Mouse (Mus musculus) retina, postnatal 7 days (tissue): ENCODE data around the gene Rtkn.

ENCODE experiments used
- DNase-seq: peaks from one replicate; pipeline ENCODE4 v3.0.0-alpha.2; 2012; ENCODE audit warnings: low read depth, low spot score

The Rtkn gene

GRCm38 (mm10) chr6:83116373-83117164 lies 18.7 kb upstream of the Rtkn start:
- no peak for DNase-seq

GRCm38 (mm10) chr6:83117165-83117438 lies 18.2 kb upstream of the Rtkn start:
- DNase-seq = no peak

GRCm38 (mm10) chr6:83117616-83118015 lies 17.6 kb upstream of the Rtkn start:
- DNase-seq = no peak

GRCm38 (mm10) chr6:83118369-83118768 lies 16.9 kb upstream of the Rtkn start:
- no peak for DNase-seq

- DNase-seq = no peak
These were observed 16.2 kb upstream of the Rtkn start for GRCm38 (mm10) chr6:83118825-83119733.

- DNase-seq = no peak
These were observed 15.6 kb upstream of the Rtkn start for GRCm38 (mm10) chr6:83119734-83120051.

- DNase-seq = peak; percentile 97
These were observed 14.1 kb upstream of the Rtkn start, which contains the start of gene Wbp1 for GRCm38 (mm10) chr6:83120930-83121862. Wbp1 (minus strand) TSS chr6:83121559.

- DNase-seq = no peak
These were observed 13.2 kb upstream of the Rtkn start for GRCm38 (mm10) chr6:83121863-83122710.

GRCm38 (mm10) chr6:83122961-83123360 lies 12.3 kb upstream of the Rtkn start:
- no peak for DNase-seq

GRCm38 (mm10) chr6:83124851-83125312 lies 10.4 kb upstream of the Rtkn start:
- peak; percentile 94 for DNase-seq

- no peak for DNase-seq
These were observed 9.9 kb upstream of the Rtkn start, which contains the start of gene Ino80b for GRCm38 (mm10) chr6:83125331-83125730. Ino80b (minus strand) TSS chr6:83125431.

- no peak for DNase-seq
These were observed 7.8 kb upstream of the Rtkn start for GRCm38 (mm10) chr6:83127419-83127818.

- no peak for DNase-seq
These were observed 3.7 kb upstream of the Rtkn start for GRCm38 (mm10) chr6:83131469-83132034.

GRCm38 (mm10) chr6:83132176-83132919 lies 2.9 kb upstream of the Rtkn start:
- DNase-seq = no peak

GRCm38 (mm10) chr6:83134226-83134625 lies 1.0 kb upstream of the Rtkn start:
- DNase-seq = no peak

- DNase-seq = no peak
These were observed 403 bp downstream of the Rtkn start for GRCm38 (mm10) chr6:83135571-83136161.

- DNase-seq = no peak
These were observed 1.1 kb downstream of the Rtkn start for GRCm38 (mm10) chr6:83136291-83136880.

- no peak for DNase-seq
These were observed 1.8 kb downstream of the Rtkn start for GRCm38 (mm10) chr6:83136881-83137575.
